Mouse (Mus musculus) kidney, embryonic 15.5 days (tissue): ENCODE results near the gene Kif13a. TPM values are rescaled to one million over a fixed set of nuclear protein-coding genes. Genes with fewer than 3 reads are reported as not detected.

ENCODE experiments used
- ATAC-seq: fragments of 200-750 bp; cut with Nextera tagmentation; replicated peaks from 2 replicates; pipeline ENCODE4 v1.8.0; 2017; ENCODE audit warnings: moderate TSS enrichment; ENCODE audit not compliant: low FRiP score
- H3K27ac ChIP-seq: fragments of 300-500 bp; sonication (generic); 2 replicates; pipeline ENCODE4 v1.5.1; 2015; ENCODE audit warnings: mild to moderate bottlenecking, inconsistent platforms
- H3K27me3 ChIP-seq: fragments of 300-500 bp; sonication (generic); 2 replicates; pipeline ENCODE4 v1.6.1; 2015; ENCODE audit warnings: inconsistent platforms
- H3K36me3 ChIP-seq: fragments of 300-500 bp; sonication (generic); 2 replicates; pipeline ENCODE4 v1.6.1; 2015; ENCODE audit warnings: inconsistent platforms
- H3K4me1 ChIP-seq: fragments of 300-500 bp; sonication (generic); 2 replicates; pipeline ENCODE4 v1.6.1; 2015; ENCODE audit warnings: inconsistent platforms
- H3K4me2 ChIP-seq: fragments of 300-500 bp; sonication (generic); 2 replicates; pipeline ENCODE4 v1.6.1; 2015; ENCODE audit warnings: moderate library complexity, mild to moderate bottlenecking, inconsistent platforms
- H3K4me3 ChIP-seq: fragments of 300-500 bp; sonication (generic); replicated peaks from 2 replicates; pipeline ENCODE4 v1.5.1; 2015; ENCODE audit warnings: mild to moderate bottlenecking, inconsistent platforms
- H3K9ac ChIP-seq: fragments of 300-500 bp; sonication (generic); 2 replicates; pipeline ENCODE4 v1.6.1; 2015; ENCODE audit warnings: mild to moderate bottlenecking, inconsistent platforms
- H3K9me3 ChIP-seq: fragments of 300-500 bp; sonication (generic); replicated peaks from 2 replicates; pipeline ENCODE4 v1.6.1; 2016; ENCODE audit warnings: inconsistent platforms
- WGBS: fragments of 180-500 bp; shearing (Covaris S2); methylation state at CpG from one replicate; pipeline ENCODE4 v1.1.7; 2015; ENCODE audit warnings: mixed read lengths; 5-methylcytosine and 5-hydroxymethylcytosine counted together
- polyA plus RNA-seq: library from polyadenylated mRNA; unstranded; fragments of >200 nt; fragmentation: Nextera tagmentation; extraction: Ambion mirVana; gene quantifications from 2 replicates; pipeline ENCODE4 v1.2.1, GENCODE M21; 2015

The Kif13a gene
- polyA plus RNA-seq, 1 experiment from 2014 or later: 14.3 TPM

- WGBS: 53% methylated on average over 3 of the region's 3 CpGs
- Histone ChIP-seq H3K9ac (no peak overlapping the region), H3K4me3 (no peak overlapping the region), H3K9me3 (no peaks in the 10 kb centered on the region), H3K36me3 (no peaks in the 10 kb centered on the region), H3K4me2 (no peak overlapping the region), H3K4me1 (0 out of 2 replicates have a peak, but pooled peaks cover 6% of the 10 kb centered on the region), H3K27ac (no peak overlapping the region), H3K27me3 (no peaks in the 10 kb centered on the region)
- no peak for ATAC-seq
These were observed 18.4 kb upstream of the Kif13a start for GRCm38 (mm10) chr13:46948027-46948426.

GRCm38 (mm10) chr13:46946041-46946440 is 16.4 kb upstream of the Kif13a start:
- no peaks in the 10 kb centered on the region for H3K36me3 ChIP-seq
- ATAC-seq: no peak
- WGBS: 76% methylated on average over 5 of the region's 5 CpGs
- no peak overlapping the region for H3K27ac ChIP-seq
- H3K27me3 ChIP-seq: no peaks in the 10 kb centered on the region
- H3K9me3 ChIP-seq: no peaks in the 10 kb centered on the region
- no peak overlapping the region for H3K4me3 ChIP-seq
- no peak overlapping the region for H3K9ac ChIP-seq
- H3K4me2 ChIP-seq: no peak overlapping the region
- H3K4me1 ChIP-seq: 0 out of 2 replicates have a peak, but pooled peaks cover 6% of the 10 kb centered on the region

- Histone ChIP-seq H3K9ac (no peak overlapping the region), H3K4me3 (no peak overlapping the region), H3K4me2 (no peak overlapping the region), H3K9me3 (no peaks in the 10 kb centered on the region), H3K27ac (no peak overlapping the region), H3K4me1 (0 out of 2 replicates have a peak, but pooled peaks cover 6% of the 10 kb centered on the region), H3K27me3 (no peaks in the 10 kb centered on the region), H3K36me3 (no peaks in the 10 kb centered on the region)
- WGBS: 79% methylated on average over 3 of the region's 3 CpGs
- ATAC-seq: no peak
These were observed 15.6 kb upstream of the Kif13a start for GRCm38 (mm10) chr13:46945256-46945655.

- H3K9ac ChIP-seq: no peak overlapping the region
- no peaks in the 10 kb centered on the region for H3K27me3 ChIP-seq
- H3K4me3 ChIP-seq: no peak overlapping the region
- no peak overlapping the region for H3K27ac ChIP-seq
- H3K4me2 ChIP-seq: no peak overlapping the region
- no peak for ATAC-seq
- 0 out of 2 replicates have a peak, but pooled peaks cover 6% of the 10 kb centered on the region for H3K4me1 ChIP-seq
- H3K9me3 ChIP-seq: no peaks in the 10 kb centered on the region
- H3K36me3 ChIP-seq: no peaks in the 10 kb centered on the region
These were observed 13.6 kb upstream of the Kif13a start for GRCm38 (mm10) chr13:46943294-46943693.

- Histone ChIP-seq H3K36me3 (no peaks in the 10 kb centered on the region), H3K9me3 (no peaks in the 10 kb centered on the region), H3K27me3 (no peaks in the 10 kb centered on the region; the same call in 1 of the 2 replicates), H3K4me3 (no peak overlapping the region), H3K27ac (no peak overlapping the region), H3K4me1 (peaks cover 18% of the 10 kb centered on the region), H3K4me2 (no peak overlapping the region), H3K9ac (no peak overlapping the region)
- ATAC-seq: no peak
- WGBS: 67% methylated on average over 10 of the region's 10 CpGs
These were observed 4.4 kb upstream of the Kif13a start for GRCm38 (mm10) chr13:46934116-46934515.

- Histone ChIP-seq H3K9ac (no peak overlapping the region), H3K4me1 (peaks cover 29% of the 10 kb centered on the region), H3K4me2 (no peak overlapping the region), H3K27ac (no peak overlapping the region), H3K27me3 (no peaks in the 10 kb centered on the region; the same call in 1 of the 2 replicates), H3K36me3 (no peaks in the 10 kb centered on the region), H3K9me3 (no peaks in the 10 kb centered on the region), H3K4me3 (no peak overlapping the region)
- no peak for ATAC-seq
- 80% methylated on average over 6 of the region's 6 CpGs for WGBS
These were observed 3.2 kb upstream of the Kif13a start for GRCm38 (mm10) chr13:46932846-46933245.

- no peak for ATAC-seq
- Histone ChIP-seq H3K36me3 (no peaks in the 10 kb centered on the region), H3K27me3 (no peaks in the 10 kb centered on the region; the same call in 1 of the 2 replicates), H3K9ac (no peak overlapping the region), H3K27ac (no peak overlapping the region), H3K4me1 (peaks cover 33% of the 10 kb centered on the region), H3K9me3 (no peaks in the 10 kb centered on the region), H3K4me2 (no peak overlapping the region), H3K4me3 (no peak overlapping the region)
- WGBS: 80% methylated on average over 1 of the region's 1 CpGs
These were observed 2.4 kb upstream of the Kif13a start for GRCm38 (mm10) chr13:46932049-46932448.

GRCm38 (mm10) chr13:46930659-46931046 is 986 bp upstream of the Kif13a start:
- WGBS: 2% methylated on average over 15 of the region's 15 CpGs
- Histone ChIP-seq H3K27ac (peak overlapping the region; percentile 99), H3K4me1 (peaks cover 45% of the 10 kb centered on the region), H3K9me3 (no peaks in the 10 kb centered on the region), H3K4me2 (peak overlapping the region; percentile 93), H3K9ac (peak overlapping the region; percentile 88), H3K36me3 (peaks cover 8% of the 10 kb centered on the region; the same call in 1 of the 2 replicates), H3K27me3 (no peaks in the 10 kb centered on the region; the same call in 1 of the 2 replicates), H3K4me3 (peak overlapping the region; percentile 86)
- 0 out of 2 replicates have a peak, but pooled peaks have one; percentile 17 for ATAC-seq

- Histone ChIP-seq H3K27ac (peak overlapping the region; percentile 99), H3K36me3 (peaks cover 9% of the 10 kb centered on the region; the same call in 1 of the 2 replicates), H3K4me2 (peak overlapping the region; percentile 93), H3K4me3 (peak overlapping the region; percentile 86), H3K9me3 (no peaks in the 10 kb centered on the region), H3K4me1 (peaks cover 36% of the 10 kb centered on the region), H3K27me3 (no peaks in the 10 kb centered on the region; the same call in 1 of the 2 replicates), H3K9ac (peak overlapping the region; percentile 88)
- ATAC-seq: peak; percentile 64
- WGBS: under 1% methylated on average over 60 of the region's 60 CpGs
These were observed 541 bp downstream of the Kif13a start for GRCm38 (mm10) chr13:46928961-46929691.

- Histone ChIP-seq H3K27ac (no peak overlapping the region), H3K9me3 (no peaks in the 10 kb centered on the region), H3K9ac (peak overlapping the region; percentile 88), H3K4me1 (peaks cover 36% of the 10 kb centered on the region), H3K4me2 (peak overlapping the region; percentile 93), H3K36me3 (peaks cover 9% of the 10 kb centered on the region; the same call in 1 of the 2 replicates), H3K27me3 (no peaks in the 10 kb centered on the region; the same call in 1 of the 2 replicates), H3K4me3 (peak overlapping the region; percentile 86)
- ATAC-seq: no peak
- 34% methylated on average over 5 of the region's 5 CpGs for WGBS
These were observed 1.3 kb downstream of the Kif13a start for GRCm38 (mm10) chr13:46928404-46928803.

- ATAC-seq: no peak
- Histone ChIP-seq H3K27me3 (no peaks in the 10 kb centered on the region), H3K27ac (no peak overlapping the region), H3K4me3 (no peak overlapping the region), H3K4me1 (peaks cover 42% of the 10 kb centered on the region), H3K9me3 (no peaks in the 10 kb centered on the region), H3K36me3 (peaks cover 9% of the 10 kb centered on the region; the same call in 1 of the 2 replicates), H3K4me2 (no peak overlapping the region), H3K9ac (no peak overlapping the region)
- 79% methylated on average over 13 of the region's 13 CpGs for WGBS
These were observed 4.0 kb downstream of the Kif13a start for GRCm38 (mm10) chr13:46925671-46926070.

- Histone ChIP-seq H3K4me2 (no peak overlapping the region), H3K4me1 (peaks cover 31% of the 10 kb centered on the region), H3K9ac (no peak overlapping the region), H3K27ac (no peak overlapping the region), H3K4me3 (no peak overlapping the region), H3K27me3 (no peaks in the 10 kb centered on the region), H3K36me3 (peaks cover 9% of the 10 kb centered on the region; the same call in 1 of the 2 replicates), H3K9me3 (no peaks in the 10 kb centered on the region)
- WGBS: 65% methylated on average over 8 of the region's 8 CpGs
- ATAC-seq: no peak
These were observed 8.1 kb downstream of the Kif13a start for GRCm38 (mm10) chr13:46921559-46921958.
